Mouse (Mus musculus): ENCODE measurements around the gene Ptchd4. TPM values are rescaled to one million over a fixed set of nuclear protein-coding genes. Genes with fewer than 3 reads are reported as not detected.

Gene Ptchd4
- polyA plus RNA-seq (2012; ENCODE audit: insufficient read depth, insufficient read length, low replicate concordance, missing spikeins), result not detected in 2 replicates

DNA sequence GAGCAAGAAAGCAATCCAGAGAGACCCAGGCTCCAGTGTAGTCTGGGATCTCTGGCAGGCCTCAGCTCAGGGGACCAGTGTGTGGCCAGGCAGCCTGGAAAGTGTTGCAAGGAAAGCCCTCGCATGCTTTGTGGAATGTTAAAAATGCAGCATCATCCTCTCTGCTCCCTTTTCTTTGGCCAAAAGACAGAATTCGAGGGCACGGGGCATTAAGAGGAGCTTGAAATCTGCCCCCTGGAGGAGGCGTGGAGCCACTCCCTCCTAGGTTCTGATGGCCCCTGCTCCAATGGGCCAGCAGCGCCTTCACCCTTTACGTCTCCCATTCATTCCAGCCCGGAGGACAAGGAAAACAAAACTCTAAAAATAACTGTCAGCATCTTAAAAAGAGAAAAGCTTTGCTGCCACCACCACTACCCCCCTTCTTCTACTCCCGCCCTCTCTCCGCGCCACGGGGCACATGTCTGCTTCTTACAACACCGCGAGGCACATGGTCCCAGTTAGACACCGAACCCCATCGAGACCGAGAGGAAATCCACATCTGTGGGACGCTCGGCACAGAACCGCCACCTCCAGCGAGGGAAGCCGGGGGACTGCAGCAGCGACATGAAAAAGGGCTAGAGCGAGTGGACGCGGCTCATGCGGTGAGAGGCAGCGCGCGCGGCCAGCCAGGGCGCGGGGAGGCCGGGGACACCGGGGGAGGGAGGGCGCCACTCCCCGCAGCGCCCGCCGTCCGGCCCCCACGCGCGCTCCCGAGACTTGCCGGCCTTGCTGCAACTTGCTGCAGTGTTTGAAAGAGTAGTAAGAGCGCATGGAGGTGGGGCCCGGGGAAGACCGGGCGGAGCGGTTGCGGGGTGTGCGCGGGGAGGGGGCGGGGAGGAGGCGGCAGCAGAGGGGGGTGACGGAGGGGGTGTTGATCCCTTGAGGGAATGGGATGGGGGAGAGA, at the start of gene Ptchd4:
Gene Ptchd4, plus strand, starts transcription at position 279 of the 943 bp plus-strand sequence.
- H3K27ac ChIP-seq (ENCODE audit: insufficient read depth, low read depth, low read length), result peak within 1 kb of the TSS; percentile 24; the same call in 1 of the 2 replicates
- TF ChIP-seq POLR2A (IDR thresholded peaks at IDR 0.05; ENCODE audit: insufficient read depth, low read depth, low read length), result no peak
- TF ChIP-seq CTCF (IDR thresholded peaks at IDR 0.05; ENCODE audit: insufficient read depth, low read depth, low read length), result no peak
- peak within 1 kb of the TSS; percentile 60 for H3K4me3 ChIP-seq (ENCODE audit: insufficient read depth, low read depth, low read length)
- 1% methylated on average over 55 of the region's 56 CpGs for WGBS
- peaks cover 7% of the 10 kb centered on the region; the same call in 1 of the 2 replicates for H3K4me1 ChIP-seq (ENCODE audit: control insufficient read depth, insufficient read depth, low read length)

DNA sequence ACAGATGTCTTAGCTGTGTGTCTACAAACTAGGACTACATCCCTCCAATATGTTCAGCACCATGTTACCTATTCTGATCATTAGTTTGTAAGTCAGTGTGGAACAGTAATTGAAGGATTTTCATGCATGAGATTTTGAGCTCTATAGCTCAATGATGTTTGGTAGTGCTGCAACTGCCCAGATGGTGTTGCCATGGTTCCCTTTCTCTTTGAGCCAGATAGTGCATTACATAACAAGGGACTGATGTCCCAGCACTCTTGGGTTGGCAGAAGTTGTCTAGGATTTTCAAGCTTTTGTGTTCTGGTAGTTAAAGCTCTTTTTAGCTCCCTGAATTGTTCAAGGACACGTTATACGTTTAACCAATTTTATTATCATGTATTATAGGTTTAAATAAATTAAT, 38.9 kb upstream of the Ptchd4 start:
- 55% methylated on average over 2 of the region's 2 CpGs for WGBS
- Histone ChIP-seq H3K4me1 (ENCODE audit: control insufficient read depth, insufficient read depth, low read length) (no peaks in the 10 kb centered on the region), H3K27ac (ENCODE audit: insufficient read depth, low read depth, low read length) (no peak overlapping the region), H3K4me3 (ENCODE audit: insufficient read depth, low read depth, low read length) (no peak overlapping the region)
- TF ChIP-seq CTCF (IDR thresholded peaks at IDR 0.05; ENCODE audit: insufficient read depth, low read depth, low read length), result no peak

DNA sequence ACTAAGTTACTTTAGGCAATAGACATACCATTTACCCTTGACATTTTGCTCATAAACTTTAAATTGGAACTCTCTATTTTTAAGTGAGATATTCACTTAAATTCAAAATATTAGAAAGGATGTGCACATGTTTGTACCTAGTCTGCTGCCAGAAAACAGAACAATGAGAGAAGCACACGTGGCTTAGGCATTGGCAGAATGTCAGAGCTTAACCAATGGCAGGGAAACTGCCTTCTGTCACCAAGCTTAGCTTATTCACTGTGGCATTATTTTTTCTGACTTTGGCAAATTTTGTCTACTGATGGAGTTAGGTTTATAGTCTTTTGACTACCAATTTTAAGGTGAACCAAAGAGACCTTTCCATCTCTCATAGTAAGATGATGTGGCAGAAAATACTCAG, 31.4 kb upstream of the Ptchd4 start:
- TF ChIP-seq CTCF (IDR thresholded peaks at IDR 0.05; ENCODE audit: insufficient read depth, low read depth, low read length) (no peak), POLR2A (IDR thresholded peaks at IDR 0.05; ENCODE audit: insufficient read depth, low read depth, low read length) (no peak)
- H3K4me1 ChIP-seq (ENCODE audit: control insufficient read depth, insufficient read depth, low read length), result no peaks in the 10 kb centered on the region
- H3K27ac ChIP-seq (ENCODE audit: insufficient read depth, low read depth, low read length), result no peak overlapping the region
- H3K4me3 ChIP-seq (ENCODE audit: insufficient read depth, low read depth, low read length), result no peak overlapping the region
- WGBS, result 49% methylated on average over 1 of the region's 1 CpGs

DNA sequence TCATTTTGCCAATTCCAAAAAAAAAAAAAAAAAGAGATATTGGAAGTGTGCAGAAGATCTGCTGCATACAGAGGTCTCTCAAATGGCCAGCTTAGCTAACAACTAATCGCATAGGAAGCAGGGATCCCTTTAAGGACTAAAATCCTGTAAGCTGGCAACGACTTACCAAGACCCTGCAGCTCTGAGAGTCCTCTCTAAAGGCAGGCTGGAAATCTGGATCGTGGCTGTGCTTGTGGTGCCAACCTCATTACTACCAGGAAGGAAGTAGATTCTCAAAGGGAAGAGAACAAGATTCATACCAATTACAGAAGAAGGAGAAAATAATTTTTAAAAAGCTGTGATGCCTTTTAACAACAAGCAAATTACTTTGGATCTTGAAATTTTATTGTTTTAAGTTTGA, 29.5 kb upstream of the Ptchd4 start:
- WGBS, result 48% methylated on average over 3 of the region's 3 CpGs
- Histone ChIP-seq H3K4me3 (ENCODE audit: insufficient read depth, low read depth, low read length) (no peak overlapping the region), H3K4me1 (ENCODE audit: control insufficient read depth, insufficient read depth, low read length) (no peaks in the 10 kb centered on the region), H3K27ac (ENCODE audit: insufficient read depth, low read depth, low read length) (no peak overlapping the region)
- TF ChIP-seq POLR2A (IDR thresholded peaks at IDR 0.05; ENCODE audit: insufficient read depth, low read depth, low read length), result no peak
- TF ChIP-seq CTCF (IDR thresholded peaks at IDR 0.05; ENCODE audit: insufficient read depth, low read depth, low read length), result no peak

DNA sequence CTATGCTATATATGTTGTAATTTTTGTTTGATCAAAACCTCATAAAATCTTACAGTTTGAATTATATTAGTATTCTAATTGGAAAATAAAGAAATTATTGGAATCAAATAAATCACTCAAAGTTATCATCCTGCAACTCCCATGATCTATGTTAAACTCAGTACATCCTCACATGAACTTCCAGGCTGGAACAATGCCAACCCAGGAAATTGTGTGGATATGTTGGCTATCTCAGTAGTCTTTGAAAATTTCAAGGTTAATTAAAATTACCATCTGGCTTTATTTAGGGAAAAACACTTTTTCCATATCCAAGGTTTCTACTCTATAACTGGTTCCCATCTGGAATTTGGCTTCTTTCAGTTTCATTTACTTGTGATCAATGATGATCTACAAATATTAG, 25.4 kb upstream of the Ptchd4 start:
- Histone ChIP-seq H3K27ac (ENCODE audit: insufficient read depth, low read depth, low read length) (no peak overlapping the region), H3K4me3 (ENCODE audit: insufficient read depth, low read depth, low read length) (no peak overlapping the region), H3K4me1 (ENCODE audit: control insufficient read depth, insufficient read depth, low read length) (no peaks in the 10 kb centered on the region)
- TF ChIP-seq CTCF (IDR thresholded peaks at IDR 0.05; ENCODE audit: insufficient read depth, low read depth, low read length), result no peak
- TF ChIP-seq POLR2A (IDR thresholded peaks at IDR 0.05; ENCODE audit: insufficient read depth, low read depth, low read length), result no peak

DNA sequence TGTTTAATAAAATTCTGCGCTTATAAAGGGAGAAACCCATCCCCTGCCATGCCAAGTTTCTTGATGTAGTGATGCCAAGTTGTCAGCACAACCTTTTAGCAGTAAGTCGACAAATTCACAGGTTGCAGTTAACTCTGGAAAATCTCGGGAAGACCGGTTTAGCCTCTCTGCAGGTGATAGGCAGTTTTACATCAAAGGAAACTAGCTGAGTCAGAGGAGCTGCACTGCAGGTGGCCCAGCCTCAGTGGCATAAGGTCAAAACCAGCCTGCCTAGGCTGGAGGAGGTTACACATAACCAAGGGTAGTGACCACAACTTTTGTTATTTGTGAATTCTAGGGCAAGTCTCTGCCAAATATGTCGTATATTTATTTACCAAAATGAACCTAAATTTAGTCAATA, 24.0 kb upstream of the Ptchd4 start:
- WGBS, result 67% methylated on average over 5 of the region's 5 CpGs
- no peak overlapping the region for H3K4me3 ChIP-seq (ENCODE audit: insufficient read depth, low read depth, low read length)
- TF ChIP-seq POLR2A (IDR thresholded peaks at IDR 0.05; ENCODE audit: insufficient read depth, low read depth, low read length), result no peak
- TF ChIP-seq CTCF (IDR thresholded peaks at IDR 0.05; ENCODE audit: insufficient read depth, low read depth, low read length), result no peak
- no peaks in the 10 kb centered on the region for H3K4me1 ChIP-seq (ENCODE audit: control insufficient read depth, insufficient read depth, low read length)
- no peak overlapping the region for H3K27ac ChIP-seq (ENCODE audit: insufficient read depth, low read depth, low read length)

DNA sequence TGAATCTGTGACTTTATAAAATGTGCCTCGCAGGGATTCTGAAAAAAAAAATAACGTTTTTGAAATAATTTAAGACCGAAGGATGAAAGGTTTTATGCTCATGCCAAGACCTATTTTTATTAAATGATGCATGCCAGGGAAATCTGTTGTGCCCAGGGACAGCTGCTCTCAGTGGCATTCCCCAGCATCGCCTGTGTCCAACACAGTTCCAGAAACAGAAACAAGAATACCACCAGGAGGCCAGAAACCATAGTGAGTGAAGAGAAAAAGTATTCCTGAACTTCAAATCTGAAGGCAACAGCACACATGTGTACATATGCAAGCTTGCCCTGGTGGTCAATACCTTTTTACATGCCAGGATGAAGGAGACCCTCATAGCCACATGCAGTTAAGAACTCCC, 17.8 kb upstream of the Ptchd4 start:
- TF ChIP-seq POLR2A (IDR thresholded peaks at IDR 0.05; ENCODE audit: insufficient read depth, low read depth, low read length) (no peak), CTCF (IDR thresholded peaks at IDR 0.05; ENCODE audit: insufficient read depth, low read depth, low read length) (no peak)

DNA sequence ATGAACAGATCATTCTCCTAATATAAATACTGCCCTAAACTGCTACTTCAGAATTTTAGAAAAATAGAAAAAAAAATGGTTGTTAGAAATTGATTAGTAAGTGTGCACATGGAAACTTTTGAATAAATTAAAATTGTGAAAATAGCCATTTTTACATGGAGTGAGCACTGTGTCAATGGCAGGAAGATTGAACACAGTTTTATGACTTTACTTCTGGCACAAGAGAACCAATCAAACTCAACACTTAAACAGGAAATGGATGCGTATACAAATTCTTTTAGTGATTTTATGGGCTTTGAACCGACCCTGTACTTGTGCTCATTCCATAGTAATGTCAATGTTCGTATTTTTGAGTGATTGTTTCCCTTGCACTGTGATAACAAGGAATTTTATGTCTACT, 16.1 kb upstream of the Ptchd4 start:
- Histone ChIP-seq H3K4me3 (ENCODE audit: insufficient read depth, low read depth, low read length) (no peak overlapping the region), H3K27ac (ENCODE audit: insufficient read depth, low read depth, low read length) (no peak overlapping the region), H3K4me1 (ENCODE audit: control insufficient read depth, insufficient read depth, low read length) (no peaks in the 10 kb centered on the region)
- no peak for TF ChIP-seq POLR2A (IDR thresholded peaks at IDR 0.05; ENCODE audit: insufficient read depth, low read depth, low read length)
- 85% methylated on average over 3 of the region's 3 CpGs for WGBS

More for the DNA sequence above, 17.8 kb upstream of the Ptchd4 start:
- Histone ChIP-seq H3K27ac (ENCODE audit: insufficient read depth, low read depth, low read length) (no peak overlapping the region), H3K4me3 (ENCODE audit: insufficient read depth, low read depth, low read length) (no peak overlapping the region), H3K4me1 (ENCODE audit: control insufficient read depth, insufficient read depth, low read length) (no peaks in the 10 kb centered on the region)
- WGBS, result 60% methylated on average over 4 of the region's 4 CpGs

DNA sequence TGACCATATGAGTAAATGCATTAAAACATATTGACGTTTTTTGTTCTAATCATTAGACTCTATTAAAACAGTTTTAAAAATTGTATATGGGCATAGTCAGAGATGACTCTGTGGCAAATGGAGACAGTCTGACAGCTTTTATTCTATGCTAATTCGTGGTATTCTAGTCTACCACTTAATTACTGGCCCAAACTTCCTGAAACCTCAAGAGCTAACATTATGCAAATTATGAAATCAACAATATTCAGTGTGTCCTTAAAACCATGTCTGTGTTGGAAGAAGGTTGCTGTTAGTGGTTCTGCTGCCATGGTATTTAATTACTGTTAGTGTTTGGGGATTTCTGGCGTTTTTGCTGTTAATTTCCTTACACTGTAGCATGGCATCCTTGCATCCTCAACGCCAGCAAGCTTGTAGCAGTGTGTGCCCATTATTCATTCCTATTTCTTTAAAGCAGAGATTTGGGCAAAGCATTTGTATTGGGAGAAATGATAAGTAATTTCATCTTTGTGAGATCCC, 12.6 kb upstream of the Ptchd4 start:
- H3K4me1 ChIP-seq (ENCODE audit: control insufficient read depth, insufficient read depth, low read length), result no peaks in the 10 kb centered on the region
- H3K27ac ChIP-seq (ENCODE audit: insufficient read depth, low read depth, low read length), result no peak overlapping the region
- H3K4me3 ChIP-seq (ENCODE audit: insufficient read depth, low read depth, low read length), result no peak overlapping the region
- TF ChIP-seq CTCF (IDR thresholded peaks at IDR 0.05; ENCODE audit: insufficient read depth, low read depth, low read length) (no peak), POLR2A (IDR thresholded peaks at IDR 0.05; ENCODE audit: insufficient read depth, low read depth, low read length) (no peak)
- 34% methylated on average over 4 of the region's 4 CpGs for whole genome bisulfite sequencing
